Mouse (Mus musculus) ES-E14 (cell line): ENCODE results near the gene Cygb. TPM values are rescaled to one million over a fixed set of nuclear protein-coding genes. Genes with fewer than 3 reads are reported as not detected.

Source experiments
- DNase-seq: peaks from one replicate; pipeline ENCODE4 v3.0.0-alpha.2; 2013; ENCODE audit warnings: low read depth, low spot score
- H3K27ac ChIP-seq: 2 replicates; pipeline ENCODE4 v1.5.1; 2012; ENCODE audit warnings: low read depth, mild to moderate bottlenecking, low read length, moderate library complexity, mixed read lengths; ENCODE audit not compliant: poor library complexity, insufficient read depth, severe bottlenecking
- H3K36me3 ChIP-seq: 2 replicates; pipeline ENCODE4 v1.6.1; 2012; ENCODE audit warnings: mild to moderate bottlenecking, low read length, moderate library complexity, mixed read lengths; ENCODE audit not compliant: control insufficient read depth, poor library complexity, insufficient read depth, severe bottlenecking
- H3K4me1 ChIP-seq, 2 experiments: fragments of 150-350 bp in 1 of 2; sonication (generic) in 1 of 2; 2 replicates each; pipeline ENCODE4 v1.6.1; 2012; ENCODE audit warnings: low read length in 2 of 2, mild to moderate bottlenecking in 1 of 2, mixed read lengths in 1 of 2; ENCODE audit not compliant: control insufficient read depth in 2 of 2, insufficient read depth in 2 of 2, poor library complexity in 1 of 2
- H3K4me3 ChIP-seq, 2 experiments: fragments of 150-350 bp in 1 of 2; sonication (generic) in 1 of 2; 2 replicates each; pipeline ENCODE4 v1.5.1; 2012; ENCODE audit warnings: low read length in 2 of 2, low read depth in 1 of 2, mild to moderate bottlenecking in 1 of 2, mixed read lengths in 1 of 2; ENCODE audit not compliant: insufficient read depth in 1 of 2, poor library complexity in 1 of 2, severe bottlenecking in 1 of 2
- H3K9ac ChIP-seq: 2 replicates; pipeline ENCODE4 v1.6.1; 2012; ENCODE audit warnings: low read depth, mild to moderate bottlenecking, low read length, mixed read lengths; ENCODE audit not compliant: poor library complexity, insufficient read depth, severe bottlenecking
- H3K9me3 ChIP-seq: fragments of 150-350 bp; sonication (generic); 2 replicates; pipeline ENCODE4 v1.6.1; 2012; ENCODE audit warnings: low read depth, mild to moderate bottlenecking, low read length; ENCODE audit not compliant: control insufficient read depth, insufficient read depth
- CHD2 ChIP-seq: IDR thresholded peaks from 2 replicates; pipeline ENCODE4 v1.6.1; 2014; ENCODE audit warnings: mild to moderate bottlenecking, low read depth, low read length, inconsistent platforms
- HCFC1 ChIP-seq: IDR thresholded peaks from 2 replicates; pipeline ENCODE4 v1.6.1; 2012; ENCODE audit warnings: low read length, inconsistent platforms, borderline replicate concordance; ENCODE audit not compliant: insufficient read depth
- MAFK ChIP-seq: IDR thresholded peaks from 2 replicates; pipeline ENCODE4 v1.6.1; 2014; ENCODE audit warnings: mild to moderate bottlenecking, low read depth, low read length, inconsistent platforms; ENCODE audit not compliant: insufficient read depth
- ZC3H11A ChIP-seq: IDR thresholded peaks from 2 replicates; pipeline ENCODE4 v1.6.1; 2012; ENCODE audit warnings: low read depth, mild to moderate bottlenecking, inconsistent platforms, low read length, borderline replicate concordance
- ZNF384 ChIP-seq: IDR thresholded peaks from 2 replicates; pipeline ENCODE4 v1.6.1; 2012; ENCODE audit warnings: low read depth, low read length, inconsistent platforms
- in situ Hi-C, 2 experiments: fragments of 600-800 bp; cut with MboI; formaldehyde crosslinking; loops; one replicate each; pipeline ENCODE4 v1.15.1; 2025; ENCODE audit warnings: low sequenced_read_pairs in 2 of 2, inconsistent platforms in 1 of 2; ENCODE audit not compliant: unreplicated experiment in 2 of 2
- total RNA-seq: library from RNA; depleted of rRNA; stranded (reverse); fragments of 300-350 nt; gene quantifications from 2 replicates; pipeline ENCODE4 v1.2.3, GENCODE M21; 2012

Gene Cygb
- total RNA-seq, 1 experiment = 0.40 TPM

DNA sequence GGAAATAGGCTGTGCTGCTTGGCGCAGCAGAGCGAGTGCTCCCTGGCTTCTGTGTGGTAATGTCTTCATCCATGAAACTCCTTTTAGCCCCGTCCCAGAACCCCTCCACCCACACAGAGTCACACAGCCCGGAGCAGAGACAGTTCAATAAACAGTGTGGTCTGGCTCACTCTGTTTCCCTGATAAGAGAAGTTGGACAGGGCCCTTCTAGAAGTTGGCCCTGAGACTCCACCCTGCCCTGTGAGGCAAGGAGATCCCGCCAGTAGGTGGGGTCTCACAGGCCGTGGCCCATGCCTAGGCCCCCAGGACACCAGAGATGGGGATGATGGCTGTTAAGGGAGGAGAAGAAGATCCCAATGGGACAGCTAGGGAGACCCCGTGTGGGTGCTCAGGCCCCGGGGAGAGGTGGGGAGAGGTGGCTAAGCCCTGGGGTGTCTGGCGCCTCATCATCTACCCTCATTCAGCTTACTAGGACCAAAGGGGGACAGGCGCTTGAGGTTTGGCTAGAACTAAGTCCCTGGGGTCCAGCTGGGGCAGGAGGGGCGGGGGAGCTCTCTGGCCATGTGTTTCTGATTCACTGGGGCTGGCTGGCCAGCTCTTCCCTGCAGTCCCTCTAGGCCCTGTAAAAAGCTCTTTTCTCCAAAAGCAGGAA, 6.6 kb downstream of the Cygb start:
- in situ Hi-C loops = loop anchor here (10.0 to 25.0 kb wide), 2 partner anchors 165 to 167 kb away; no protein-coding TSS in a partner anchor
- no peaks in the 10 kb centered on the region for H3K36me3 ChIP-seq
- H3K9ac ChIP-seq = no peak overlapping the region
- DNase-seq = no peak
- no peak overlapping the region for H3K27ac ChIP-seq
- peaks cover 0 to 12% of the 10 kb centered on the region in 2 experiments; a peak in 1 of 4 replicates for H3K4me1 ChIP-seq
- no peak for TF ChIP-seq MAFK
- TF ChIP-seq CHD2 = no peak
- no peak for TF ChIP-seq HCFC1
- TF ChIP-seq ZNF384 = no peak
- TF ChIP-seq ZC3H11A = no peak
- no peaks in the 10 kb centered on the region for H3K9me3 ChIP-seq
- no peak overlapping the region for H3K4me3 ChIP-seq

DNA sequence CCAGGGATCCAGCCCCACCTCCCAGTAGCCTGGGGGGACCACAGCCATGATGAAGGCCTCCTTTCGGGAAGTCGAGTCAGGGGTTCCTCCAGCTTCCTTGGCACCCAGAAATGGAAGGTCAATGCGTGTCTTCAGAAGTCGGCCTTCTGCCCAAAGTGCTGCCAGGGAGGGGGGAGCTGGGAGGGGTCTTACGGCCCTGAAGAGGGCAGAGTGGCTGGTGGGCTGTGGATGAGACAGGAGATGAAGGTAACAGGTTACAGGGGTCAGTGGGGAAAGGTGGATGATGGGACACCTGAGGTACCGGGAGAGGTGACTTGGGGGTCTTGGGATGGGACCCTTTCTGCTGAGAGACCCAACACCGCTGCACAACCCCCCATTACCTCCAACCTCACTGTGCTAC, 7.3 kb downstream of the Cygb start:
- peaks cover 0 to 11% of the 10 kb centered on the region in 2 experiments; a peak in 1 of 4 replicates for H3K4me1 ChIP-seq
- no peak overlapping the region for H3K27ac ChIP-seq
- no peak overlapping the region for H3K9ac ChIP-seq
- TF ChIP-seq MAFK (no peak), ZNF384 (no peak), HCFC1 (no peak), CHD2 (no peak), ZC3H11A (no peak)
- in situ Hi-C loops = loop anchor here (10.0 to 25.0 kb wide), 2 partner anchors 166 to 168 kb away; no protein-coding TSS in a partner anchor
- no peak for DNase-seq
- H3K36me3 ChIP-seq = no peaks in the 10 kb centered on the region
- no peaks in the 10 kb centered on the region for H3K9me3 ChIP-seq
- no peak overlapping the region for H3K4me3 ChIP-seq

DNA sequence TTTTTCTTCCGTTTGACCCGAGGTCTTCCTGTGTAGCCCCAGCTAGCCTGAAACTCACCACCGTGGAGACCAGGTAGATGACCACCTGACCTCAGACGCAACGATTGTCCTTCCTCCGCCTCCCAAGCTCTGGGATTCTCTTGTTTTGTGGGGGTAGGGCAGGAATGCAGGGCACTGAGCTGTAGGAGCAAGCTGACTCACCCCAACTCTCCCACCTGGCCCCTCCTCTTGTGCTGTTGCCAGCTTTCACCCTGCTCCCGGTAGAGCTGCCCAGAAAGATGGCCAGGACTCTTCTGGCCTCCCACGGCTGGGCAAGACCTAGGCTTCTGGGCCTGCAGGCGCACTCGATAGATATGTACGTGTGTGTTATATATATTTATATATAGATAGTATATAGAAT, 8.0 kb downstream of the Cygb start:
- Histone ChIP-seq H3K4me3 (no peak overlapping the region), H3K27ac (no peak overlapping the region)
- TF ChIP-seq ZNF384 = no peak
- TF ChIP-seq MAFK = no peak
- TF ChIP-seq ZC3H11A = no peak
- no peak for TF ChIP-seq HCFC1
- TF ChIP-seq CHD2 = no peak

GRCm38 (mm10) chr11:116645446-116646110, 8.5 kb downstream of the Cygb start:
- Histone ChIP-seq H3K9ac (no peak overlapping the region), H3K27ac (no peak overlapping the region), H3K9me3 (no peaks in the 10 kb centered on the region), H3K4me3 (no peak overlapping the region), H3K36me3 (no peaks in the 10 kb centered on the region), H3K4me1 (peaks cover 0 to 11% of the 10 kb centered on the region in 2 experiments; a peak in 1 of 4 replicates)
- TF ChIP-seq HCFC1 (no peak), ZNF384 (no peak), MAFK (no peak), CHD2 (no peak), ZC3H11A (no peak)
- DNase-seq = no peak
- in situ Hi-C loops = loop anchor here (10.0 to 25.0 kb wide), 2 partner anchors 167 to 169 kb away; no protein-coding TSS in a partner anchor

More for the DNA sequence above, 8.0 kb downstream of the Cygb start:
- Histone ChIP-seq H3K36me3 (no peaks in the 10 kb centered on the region), H3K4me1 (peaks cover 0 to 11% of the 10 kb centered on the region in 2 experiments; a peak in 1 of 4 replicates), H3K9ac (no peak overlapping the region), H3K9me3 (no peaks in the 10 kb centered on the region)
- no peak for DNase-seq
- in situ Hi-C loops = loop anchor here (10.0 to 25.0 kb wide), 2 partner anchors 166 to 169 kb away; no protein-coding TSS in a partner anchor
